Comparison of ENCODE assay signal across 8 mouse cellular contexts in genomic region chr17:5942156-5942555, GRCm38 (mm10). TPM values are rescaled to one million over a fixed set of nuclear protein-coding genes. Genes with fewer than 3 reads are reported as not detected.
DNase-seq lines count a peak whose midpoint lies in the region; ATAC-seq lines count a peak whose summit lies in the region.

No protein-coding gene starts in this region.

- H3K4me1 ChIP-seq in heart, embryonic 10.5 days = peaks cover 23% of the 10 kb centered on the region
- peaks cover 64% of the 10 kb centered on the region for H3K4me1 ChIP-seq in megakaryocyte, embryonic 14.5 days
- H3K4me1 ChIP-seq in intestine, embryonic 14.5 days (replicated peaks; ENCODE audit: control insufficient read depth, insufficient read depth, low read length) = peaks cover 17% of the 10 kb centered on the region; the same call in 1 of the 2 replicates
- H3K4me1 ChIP-seq in stomach, embryonic 15.5 days = peaks cover 22% of the 10 kb centered on the region; the same call in 1 of the 2 replicates

- no peaks in the 10 kb centered on the region for H3K9me3 ChIP-seq in heart, embryonic 10.5 days
- H3K9me3 ChIP-seq in megakaryocyte, embryonic 14.5 days = peaks cover 4% of the 10 kb centered on the region; the same call in 1 of the 2 replicates
- H3K9me3 ChIP-seq in intestine, embryonic 14.5 days (ENCODE audit: control insufficient read depth, low read length) = no peaks in the 10 kb centered on the region
- no peaks in the 10 kb centered on the region for H3K9me3 ChIP-seq in stomach, embryonic 15.5 days

- H3K4me2 ChIP-seq in intestine, embryonic 14.5 days (ENCODE audit: low read length) = peak overlapping the region; percentile 67
- H3K4me2 ChIP-seq in stomach, embryonic 15.5 days = peak overlapping the region; percentile 89

- intact Hi-C loops in heart, postnatal 14 days (cut with DNase I) = no loop called here

- peak overlapping the region; percentile 78 for H3K4me3 ChIP-seq in heart, embryonic 10.5 days
- peak overlapping the region; percentile 95 for H3K4me3 ChIP-seq in megakaryocyte, embryonic 14.5 days (replicated peaks)
- H3K4me3 ChIP-seq in intestine, embryonic 14.5 days (ENCODE audit: low read depth, low read length) = peak overlapping the region; percentile 43
- H3K4me3 ChIP-seq in stomach, embryonic 15.5 days (replicated peaks) = peak overlapping the region; percentile 84

- no peak for DNase-seq in heart, embryonic 10.5 days (ENCODE audit: low spot score)
- DNase-seq in heart, postnatal 14 days = no peak
- DNase-seq in intestine, embryonic 14.5 days (ENCODE audit: low spot score) = no peak
- DNase-seq in right cerebral cortex, postnatal 25 days = no peak

- H3K36me3 ChIP-seq in heart, embryonic 10.5 days = no peaks in the 10 kb centered on the region
- peaks cover 5% of the 10 kb centered on the region for H3K36me3 ChIP-seq in megakaryocyte, embryonic 14.5 days (replicated peaks; ENCODE audit: low read length)
- no peaks in the 10 kb centered on the region for H3K36me3 ChIP-seq in intestine, embryonic 14.5 days (ENCODE audit: control insufficient read depth, insufficient read depth, low read length)
- H3K36me3 ChIP-seq in stomach, embryonic 15.5 days = no peaks in the 10 kb centered on the region

- no peak for ATAC-seq in megakaryocyte, adult 5-6 weeks (ENCODE audit: poor library complexity, severe bottlenecking)
- no peak for ATAC-seq in intestine, embryonic 14.5 days (replicated peaks; ENCODE audit: low FRiP score, low TSS enrichment, low read depth)
- ATAC-seq in stomach, embryonic 15.5 days (ENCODE audit: insufficient read depth, low FRiP score, low read depth) = no peak
- no peak for ATAC-seq in monocyte, adult 5-6 weeks (replicated peaks; ENCODE audit: insufficient number of reproducible peaks, low FRiP score, low TSS enrichment, poor library complexity, severe bottlenecking)

- H3K27me3 ChIP-seq in heart, embryonic 10.5 days (ENCODE audit: insufficient read depth, poor library complexity, severe bottlenecking) = peaks cover 50% of the 10 kb centered on the region
- H3K27me3 ChIP-seq in megakaryocyte, embryonic 14.5 days (replicated peaks) = peaks cover 12% of the 10 kb centered on the region
- no peaks in the 10 kb centered on the region for H3K27me3 ChIP-seq in intestine, embryonic 14.5 days (replicated peaks; ENCODE audit: control insufficient read depth, insufficient read depth, low read length)
- H3K27me3 ChIP-seq in stomach, embryonic 15.5 days (replicated peaks) = no peaks in the 10 kb centered on the region

- peak overlapping the region; percentile 48 for H3K9ac ChIP-seq in intestine, embryonic 14.5 days (ENCODE audit: low read length)
- no peak overlapping the region for H3K9ac ChIP-seq in stomach, embryonic 15.5 days

- no peak overlapping the region for H3K27ac ChIP-seq in heart, embryonic 10.5 days
- H3K27ac ChIP-seq in intestine, embryonic 14.5 days (ENCODE audit: low read depth) = no peak overlapping the region
- H3K27ac ChIP-seq in stomach, embryonic 15.5 days = peak overlapping the region; percentile 85; the same call in 1 of the 2 replicates

- 68% methylated on average over 3 of the region's 3 CpGs for WGBS in heart, embryonic 10.5 days
- WGBS in intestine, embryonic 14.5 days = 46% methylated on average over 3 of the region's 3 CpGs
- WGBS in stomach, embryonic 15.5 days = 47% methylated on average over 3 of the region's 3 CpGs

RNA-seq across cellular contexts. Expression of gene Synj2, which starts 1.1 kb away (rescaled TPM):
- polyA plus RNA-seq in heart, embryonic 10.5 days (2016; fragmentation: Nextera tagmentation; extraction: Ambion mirVana) = 3.4 and 3.8 TPM in 2 replicates
- total RNA-seq in heart, postnatal 14 days (2021) = 10 to 100 TPM; 30.7 to 32.1 TPM
- 4.1 and 4.3 TPM in 2 replicates for polyA plus RNA-seq in megakaryocyte, embryonic 14.5 days (2012; ENCODE audit: insufficient read depth, low replicate concordance)
- 3.5 and 3.6 TPM in 2 replicates for total RNA-seq in megakaryocyte, adult 5-6 weeks (2015)
- 4.2 and 5.1 TPM in 2 replicates for total RNA-seq in megakaryocyte, adult 5-6 weeks (2017)
- 9.0 and 10.0 TPM in 2 replicates for polyA plus RNA-seq in intestine, embryonic 14.5 days (2014; fragmentation: Nextera tagmentation; extraction: Ambion mirVana)
- 5.9 and 6.6 TPM in 2 replicates for polyA plus RNA-seq in stomach, embryonic 15.5 days (2015; fragmentation: Nextera tagmentation; extraction: Ambion mirVana)
- total RNA-seq in monocyte, adult 5-6 weeks (2017) = 0.29 to 4.9 TPM (median 1.4 TPM) in 3 replicates

Comparison
In these comparisons a context has a peak if more than half of its experiments do, and no peak if none do; other contexts are left out.
1. H3K4me3 ChIP-seq: peak in every context shown above with its lines; median percentile 95 in megakaryocyte, embryonic 14.5 days; 84 in stomach, embryonic 15.5 days; 78 in heart, embryonic 10.5 days; 43 in intestine, embryonic 14.5 days.